9 mouse cellular contexts compared by ENCODE assay signal in the genomic region with DNA sequence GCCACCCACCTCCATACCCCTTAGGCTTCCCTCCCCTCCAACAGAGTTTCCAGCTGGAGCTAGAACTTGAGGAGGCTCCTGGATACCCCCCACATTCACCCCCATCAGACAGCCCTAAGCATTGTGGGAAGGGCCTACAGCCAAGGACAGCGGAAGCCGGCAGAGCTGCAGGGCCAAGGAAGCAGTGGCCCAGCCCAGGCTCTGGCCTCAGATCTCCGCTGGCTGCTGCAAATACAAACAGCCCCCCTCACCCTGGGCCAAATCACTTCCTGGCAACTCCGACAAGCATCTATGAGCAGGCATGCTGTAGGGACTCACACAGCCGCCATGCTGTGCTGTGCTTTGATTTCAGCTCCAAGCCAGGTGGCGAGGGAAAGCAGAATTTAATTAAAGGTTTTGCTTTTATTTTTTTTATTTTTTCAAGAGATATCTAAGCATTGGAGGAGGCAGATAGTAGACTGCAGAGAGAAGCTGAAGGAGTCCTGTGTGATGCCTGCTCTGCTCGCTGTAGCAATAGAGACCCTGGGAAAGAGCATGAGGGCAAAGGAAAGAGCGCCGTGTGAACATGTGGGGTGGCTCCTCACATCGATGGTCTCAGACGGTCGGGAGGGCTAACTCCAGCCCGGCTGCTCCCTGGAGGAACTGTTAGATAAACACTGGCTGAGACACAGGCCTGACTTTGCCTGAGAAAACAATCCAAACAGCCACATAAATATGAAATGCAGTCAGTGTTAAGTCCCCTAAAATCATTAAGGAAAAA.
DNase-seq lines count a peak whose midpoint lies in the region; ATAC-seq lines count a peak whose summit lies in the region.
"Had no signal": no experiment of that assay in that cellular context is flagged by ENCODE, and none has a peak within 500 bp of the region (broad histone marks: within the 10 kb centered on the region; RNA-seq: fewer than 3 reads in every experiment).

No protein-coding gene starts in this region.

- peak overlapping the region; percentile 66 for H3K27ac ChIP-seq in intestine, embryonic 15.5 days
- peak overlapping the region; percentile 53; the same call in 1 of the 2 replicates for H3K27ac ChIP-seq in limb, embryonic 12.5 days
- peak overlapping the region; percentile 6; the same call in 1 of the 2 replicates for H3K27ac ChIP-seq in neural tube, embryonic 14.5 days (ENCODE audit: low read depth, low read length)

- H3K4me1 ChIP-seq in intestine, embryonic 15.5 days (replicated peaks): peaks cover 17% of the 10 kb centered on the region; the same call in 1 of the 2 replicates
- peaks cover 13% of the 10 kb centered on the region for H3K4me1 ChIP-seq in limb, embryonic 12.5 days (replicated peaks)
- no peaks in the 10 kb centered on the region for H3K4me1 ChIP-seq in neural tube, embryonic 14.5 days (ENCODE audit: control insufficient read depth, insufficient read depth, low read length)
- H3K4me1 ChIP-seq: megakaryocyte, embryonic 14.5 days had no signal

- 39% methylated on average over 13 of the region's 13 CpGs for WGBS in intestine, embryonic 15.5 days
- WGBS in limb, embryonic 12.5 days: 39% methylated on average over 13 of the region's 13 CpGs
- 61% methylated on average over 13 of the region's 13 CpGs for WGBS in neural tube, embryonic 14.5 days

- H3K4me2 ChIP-seq in intestine, embryonic 15.5 days (replicated peaks): no peak overlapping the region
- H3K4me2 ChIP-seq in limb, embryonic 12.5 days: no peak overlapping the region
- H3K4me2 ChIP-seq in neural tube, embryonic 14.5 days (ENCODE audit: low read depth, low read length): no peak overlapping the region

- H3K9ac ChIP-seq in intestine, embryonic 15.5 days: no peak overlapping the region
- H3K9ac ChIP-seq in limb, embryonic 12.5 days (replicated peaks): no peak overlapping the region
- H3K9ac ChIP-seq in neural tube, embryonic 14.5 days (replicated peaks; ENCODE audit: low read depth, low read length): no peak overlapping the region

- peaks cover 5% of the 10 kb centered on the region; the same call in 1 of the 2 replicates for H3K36me3 ChIP-seq in intestine, embryonic 15.5 days
- peaks cover 60% of the 10 kb centered on the region for H3K36me3 ChIP-seq in limb, embryonic 12.5 days
- no peaks in the 10 kb centered on the region for H3K36me3 ChIP-seq in neural tube, embryonic 14.5 days (ENCODE audit: control insufficient read depth, insufficient read depth, low read length)

- H3K4me3 ChIP-seq in intestine, embryonic 15.5 days (replicated peaks): no peak overlapping the region
- no peak overlapping the region for H3K4me3 ChIP-seq in limb, embryonic 12.5 days (replicated peaks)
- no peak overlapping the region for H3K4me3 ChIP-seq in neural tube, embryonic 14.5 days (ENCODE audit: low read depth, low read length)
- H3K4me3 ChIP-seq: megakaryocyte, embryonic 14.5 days had no signal

- H3K27me3 ChIP-seq in intestine, embryonic 15.5 days (replicated peaks): no peaks in the 10 kb centered on the region
- no peaks in the 10 kb centered on the region for H3K27me3 ChIP-seq in limb, embryonic 12.5 days
- no peaks in the 10 kb centered on the region for H3K27me3 ChIP-seq in neural tube, embryonic 14.5 days (ENCODE audit: control insufficient read depth, insufficient read depth, low read length)

- ATAC-seq in intestine, embryonic 15.5 days: peak; percentile 72
- ATAC-seq in limb, embryonic 12.5 days (ENCODE audit: insufficient number of reproducible peaks, insufficient read depth, low FRiP score, low TSS enrichment, low read depth): peak; percentile 12; the same call in 1 of the 2 replicates
- ATAC-seq in neural tube, embryonic 14.5 days (ENCODE audit: low read depth): peak; percentile 79; the same call in 1 of the 2 replicates

- DNase-seq in embryo, embryonic 10 days (ENCODE audit: low spot score): peak; percentile 52
- DNase-seq in embryo, embryonic 9.5 days (ENCODE audit: extremely low spot score): no peak
- DNase-seq in cerebellum, postnatal 14 days: peak; percentile 66 to 70
- DNase-seq in gastrocnemius, postnatal 25 days: peak; percentile 83
- DNase-seq in thymus, postnatal 10 days (ENCODE audit: low spot score in 2 of 2): no peak

- H3K9me3 ChIP-seq in intestine, embryonic 15.5 days: no peaks in the 10 kb centered on the region
- H3K9me3 ChIP-seq in limb, embryonic 12.5 days: no peaks in the 10 kb centered on the region
- no peaks in the 10 kb centered on the region for H3K9me3 ChIP-seq in neural tube, embryonic 14.5 days (ENCODE audit: control insufficient read depth, low read length)
- H3K9me3 ChIP-seq: megakaryocyte, embryonic 14.5 days had no signal

Comparison
In these comparisons a context has a peak if more than half of its experiments do, and no peak if none do; other contexts are left out.
1. DNase-seq: peak in embryo, embryonic 10 days (single experiment), cerebellum, postnatal 14 days (2 of 2) and gastrocnemius, postnatal 25 days (single experiment); none in embryo, embryonic 9.5 days (single experiment) and thymus, postnatal 10 days (0 of 2).
2. ATAC-seq: peak in every context shown above with its lines; median percentile 79 in neural tube, embryonic 14.5 days; 72 in intestine, embryonic 15.5 days; 12 in limb, embryonic 12.5 days.
3. H3K27ac ChIP-seq: peak in every context shown above with its lines; median percentile 66 in intestine, embryonic 15.5 days; 53 in limb, embryonic 12.5 days; 6 in neural tube, embryonic 14.5 days.